Comparison of ENCODE assay signal across 19 mouse cellular contexts in genomic region chr1:190159457-190159856, GRCm38 (mm10). TPM values are rescaled to one million over a fixed set of nuclear protein-coding genes. Genes with fewer than 3 reads are reported as not detected.
DNase-seq lines count a peak whose midpoint lies in the region; ATAC-seq and TF ChIP-seq lines count a peak whose summit lies in the region.
"Had no signal": no experiment of that assay in that cellular context is flagged by ENCODE, and none has a peak within 500 bp of the region (broad histone marks: within the 10 kb centered on the region; RNA-seq: fewer than 3 reads in every experiment).

No protein-coding gene starts in this region.

- H3K4me1 ChIP-seq in forebrain, embryonic 13.5 days, result peaks cover 37% of the 10 kb centered on the region
- 0 out of 2 replicates have a peak, but pooled peaks cover 6% of the 10 kb centered on the region for H3K4me1 ChIP-seq in forebrain, postnatal 0 days (ENCODE audit: insufficient read depth)
- peaks cover 75% of the 10 kb centered on the region for H3K4me1 ChIP-seq in midbrain, embryonic 10.5 days
- peaks cover 10% of the 10 kb centered on the region for H3K4me1 ChIP-seq in midbrain, embryonic 14.5 days (ENCODE audit: control insufficient read depth, insufficient read depth, low read length)
- H3K4me1 ChIP-seq: embryonic facial prominence, embryonic 12.5 days had no signal

- H3K36me3 ChIP-seq in forebrain, embryonic 13.5 days (ENCODE audit: poor library complexity, severe bottlenecking), result peaks cover 20% of the 10 kb centered on the region
- no peaks in the 10 kb centered on the region for H3K36me3 ChIP-seq in forebrain, postnatal 0 days (ENCODE audit: insufficient read depth)
- peaks cover 26% of the 10 kb centered on the region for H3K36me3 ChIP-seq in midbrain, embryonic 10.5 days
- H3K36me3 ChIP-seq in midbrain, embryonic 14.5 days (ENCODE audit: control insufficient read depth, insufficient read depth, low read length), result peaks cover 10% of the 10 kb centered on the region; the same call in 1 of the 2 replicates
- H3K36me3 ChIP-seq: embryonic facial prominence, embryonic 12.5 days; hindbrain, embryonic 15.5 days had no signal

- no peak for DNase-seq in forebrain, postnatal 0 days
- no peak for DNase-seq in midbrain, embryonic 10.5 days (ENCODE audit: low spot score)
- DNase-seq in midbrain, embryonic 14.5 days, result no peak
- DNase-seq in retina, embryonic 14.5 days (ENCODE audit: low spot score), result peak; percentile 79
- DNase-seq in cerebellum, postnatal 36 days, result no peak
- DNase-seq: adrenal gland, adult 8-10 months; adrenal gland, postnatal 36 days; cerebellum, adult 11 months; cerebellum, adult 8-10 months; cerebellum, postnatal 14 days; gastrocnemius, postnatal 36 days; heart, postnatal 10 days; heart, postnatal 4 days had no signal

- no peak overlapping the region for H3K27ac ChIP-seq in forebrain, embryonic 13.5 days
- H3K27ac ChIP-seq in forebrain, postnatal 0 days (ENCODE audit: low read depth, low read length), result no peak overlapping the region
- H3K27ac ChIP-seq in midbrain, embryonic 10.5 days (replicated peaks), result peak overlapping the region; percentile 75
- no peak overlapping the region for H3K27ac ChIP-seq in midbrain, embryonic 14.5 days (replicated peaks; ENCODE audit: low read depth, low read length)
- H3K27ac ChIP-seq: embryonic facial prominence, embryonic 12.5 days; heart, embryonic 10.5 days; hindbrain, embryonic 15.5 days had no signal

- 0 out of 2 replicates have a peak overlapping the region, but pooled peaks have one; percentile 3 for H3K9ac ChIP-seq in forebrain, embryonic 13.5 days
- no peak overlapping the region for H3K9ac ChIP-seq in forebrain, postnatal 0 days
- H3K9ac ChIP-seq in midbrain, embryonic 14.5 days (replicated peaks; ENCODE audit: low read length), result no peak overlapping the region
- H3K9ac ChIP-seq: embryonic facial prominence, embryonic 12.5 days; hindbrain, embryonic 15.5 days had no signal

- H3K4me2 ChIP-seq in forebrain, embryonic 13.5 days, result no peak overlapping the region
- H3K4me2 ChIP-seq in forebrain, postnatal 0 days (ENCODE audit: low read depth), result no peak overlapping the region
- H3K4me2 ChIP-seq in midbrain, embryonic 14.5 days (ENCODE audit: low read length), result no peak overlapping the region
- H3K4me2 ChIP-seq: embryonic facial prominence, embryonic 12.5 days; hindbrain, embryonic 15.5 days had no signal

- no peak for TF ChIP-seq CTCF in forebrain, postnatal 0 days (IDR thresholded peaks at IDR 0.05; ENCODE audit: low read depth)

- H3K27me3 ChIP-seq in forebrain, embryonic 13.5 days, result peaks cover 23% of the 10 kb centered on the region
- peaks cover 21% of the 10 kb centered on the region for H3K27me3 ChIP-seq in forebrain, postnatal 0 days (ENCODE audit: insufficient read depth, low read length)
- H3K27me3 ChIP-seq in midbrain, embryonic 10.5 days (ENCODE audit: low read depth, poor library complexity, severe bottlenecking), result peaks cover 30% of the 10 kb centered on the region; the same call in 1 of the 2 replicates
- H3K27me3 ChIP-seq in midbrain, embryonic 14.5 days (ENCODE audit: control insufficient read depth, insufficient read depth, low read length), result no peaks in the 10 kb centered on the region

- no peak for ATAC-seq in forebrain, embryonic 13.5 days
- ATAC-seq in forebrain, postnatal 0 days, result no peak
- ATAC-seq in midbrain, embryonic 14.5 days (ENCODE audit: low FRiP score, low TSS enrichment), result no peak
- ATAC-seq: inflammation-experienced regulatory T-cells, adult 6 months; intestine, postnatal 0 days had no signal

- no peaks in the 10 kb centered on the region for H3K9me3 ChIP-seq in forebrain, embryonic 13.5 days (replicated peaks)
- H3K9me3 ChIP-seq in forebrain, postnatal 0 days (ENCODE audit: low read length), result no peaks in the 10 kb centered on the region
- H3K9me3 ChIP-seq in midbrain, embryonic 10.5 days (replicated peaks), result no peaks in the 10 kb centered on the region
- H3K9me3 ChIP-seq in midbrain, embryonic 14.5 days (ENCODE audit: control insufficient read depth, low read length), result no peaks in the 10 kb centered on the region
- H3K9me3 ChIP-seq: embryonic facial prominence, embryonic 12.5 days; heart, embryonic 10.5 days; hindbrain, embryonic 15.5 days had no signal

- WGBS in forebrain, embryonic 13.5 days, result 24% methylated on average over 11 of the region's 11 CpGs
- WGBS in forebrain, postnatal 0 days, result 36% methylated on average over 11 of the region's 11 CpGs
- WGBS in midbrain, embryonic 10.5 days, result 43% methylated on average over 11 of the region's 11 CpGs
- 40% methylated on average over 11 of the region's 11 CpGs for WGBS in midbrain, embryonic 14.5 days

- no peak overlapping the region for H3K4me3 ChIP-seq in forebrain, embryonic 13.5 days
- H3K4me3 ChIP-seq in forebrain, postnatal 0 days (ENCODE audit: low read depth, low read length), result no peak overlapping the region
- no peak overlapping the region for H3K4me3 ChIP-seq in midbrain, embryonic 10.5 days
- no peak overlapping the region for H3K4me3 ChIP-seq in midbrain, embryonic 14.5 days (replicated peaks; ENCODE audit: low read depth, low read length)
- H3K4me3 ChIP-seq: embryonic facial prominence, embryonic 12.5 days; heart, embryonic 10.5 days; hindbrain, embryonic 15.5 days had no signal

RNA-seq across cellular contexts. Expression of gene Prox1, which starts 11.1 kb away (rescaled TPM):
- 10.9 and 12.1 TPM in 2 replicates for polyA plus RNA-seq in forebrain, embryonic 13.5 days (2015; fragmentation: Nextera tagmentation; extraction: Ambion mirVana)
- 13.4 and 24.8 TPM in 2 replicates for total RNA-seq in forebrain, postnatal 0 days (2014; rRNA removed)
- polyA plus RNA-seq in forebrain, postnatal 0 days (2015; fragmentation: Nextera tagmentation; extraction: Ambion mirVana), result 6.2 and 16.2 TPM in 2 replicates
- 6.5 and 10.3 TPM in 2 replicates for polyA plus RNA-seq in midbrain, embryonic 10.5 days (2016; fragmentation: Nextera tagmentation; extraction: Ambion mirVana)
- 7.8 and 10.7 TPM in 2 replicates for polyA plus RNA-seq in midbrain, embryonic 14.5 days (2014; fragmentation: Nextera tagmentation; extraction: Ambion mirVana)
